Mouse (Mus musculus): ENCODE data around the gene Snx10. TPM values are rescaled to one million over a fixed set of nuclear protein-coding genes. Genes with fewer than 3 reads are reported as not detected.

Snx10 gene
- polyA plus RNA-seq, 1 experiment from 2014 or later, result 19.2 TPM

DNA sequence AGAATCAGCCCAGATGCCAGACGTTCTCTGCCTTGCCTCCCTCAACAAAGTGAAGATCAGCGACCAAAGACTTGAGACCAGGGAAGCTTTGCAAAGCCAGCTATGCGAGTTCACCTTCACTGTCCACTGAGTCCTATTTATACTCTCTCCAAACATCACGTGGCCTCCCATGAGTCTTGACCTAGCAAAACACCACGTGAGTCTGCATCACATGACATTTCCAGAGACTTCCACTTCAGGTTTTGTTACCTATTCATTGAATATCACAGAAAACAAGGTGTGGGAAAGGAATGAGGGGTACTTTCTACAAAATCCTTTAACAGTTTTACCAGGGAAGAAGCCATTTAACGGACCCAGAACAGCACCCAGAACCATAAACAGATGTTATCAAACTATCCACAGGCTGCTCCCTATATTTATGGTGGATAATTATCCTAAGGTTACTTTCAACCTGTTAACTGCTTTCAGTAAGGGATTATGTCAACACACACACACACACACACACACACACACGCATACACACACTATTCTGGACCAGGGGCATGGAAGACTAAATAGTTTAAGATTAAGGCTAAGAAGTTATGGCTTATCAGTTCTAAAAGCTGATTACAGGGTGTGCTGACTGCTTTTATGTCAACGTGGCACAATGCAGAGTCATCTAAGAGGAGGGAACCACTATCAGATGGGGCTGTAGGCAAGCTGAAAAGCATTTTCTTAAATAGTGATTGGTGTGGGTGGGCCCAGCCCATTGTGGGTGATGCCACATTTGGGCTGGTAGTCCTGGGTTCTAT is 26.2 kb upstream of the Snx10 start:
- no peaks in the 10 kb centered on the region for H3K36me3 ChIP-seq (ENCODE audit: control insufficient read depth, insufficient read depth, low read length)
- no peaks in the 10 kb centered on the region for H3K27me3 ChIP-seq (ENCODE audit: control insufficient read depth, insufficient read depth, low read length)
- no peak overlapping the region for H3K4me3 ChIP-seq (ENCODE audit: low read length)
- WGBS, result 67% methylated on average over 8 of the region's 8 CpGs
- H3K9me3 ChIP-seq (ENCODE audit: control insufficient read depth, low read length), result 0 out of 2 replicates have a peak, but pooled peaks cover 3% of the 10 kb centered on the region
- no peak overlapping the region for H3K4me2 ChIP-seq (replicated peaks; ENCODE audit: low read depth, low read length)
- ATAC-seq (ENCODE audit: low FRiP score, low TSS enrichment), result no peak
- no peak overlapping the region for H3K9ac ChIP-seq (ENCODE audit: low read depth, low read length)
- no peaks in the 10 kb centered on the region for H3K4me1 ChIP-seq (ENCODE audit: control insufficient read depth, insufficient read depth, low read length)
- H3K27ac ChIP-seq (ENCODE audit: low read depth, low read length), result no peak overlapping the region

DNA sequence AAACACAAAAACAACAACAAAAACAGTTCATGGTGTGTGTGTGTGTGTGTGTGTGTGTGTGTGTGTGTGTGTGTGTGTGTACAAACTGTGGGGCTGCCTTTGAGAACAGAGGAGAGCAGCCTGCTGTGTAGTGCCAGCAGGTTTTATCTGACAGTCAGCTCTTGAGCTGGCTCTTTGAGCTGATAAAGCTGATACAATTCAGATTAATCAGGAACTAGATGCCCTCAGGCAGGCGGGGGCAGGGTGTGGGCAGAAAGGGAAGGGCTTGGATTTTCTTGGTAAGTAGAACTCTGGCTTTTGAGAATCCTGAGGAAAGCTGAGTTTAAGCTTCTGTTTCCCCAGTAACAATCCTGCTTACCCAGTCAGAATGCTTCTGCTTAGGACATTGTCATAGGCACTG is 18.0 kb upstream of the Snx10 start:
- Histone ChIP-seq H3K27me3 (ENCODE audit: control insufficient read depth, insufficient read depth, low read length) (no peaks in the 10 kb centered on the region), H3K9ac (ENCODE audit: low read depth, low read length) (no peak overlapping the region), H3K9me3 (ENCODE audit: control insufficient read depth, low read length) (0 out of 2 replicates have a peak, but pooled peaks cover 3% of the 10 kb centered on the region), H3K27ac (ENCODE audit: low read depth, low read length) (no peak overlapping the region), H3K36me3 (ENCODE audit: control insufficient read depth, insufficient read depth, low read length) (no peaks in the 10 kb centered on the region), H3K4me3 (ENCODE audit: low read length) (no peak overlapping the region), H3K4me2 (replicated peaks; ENCODE audit: low read depth, low read length) (no peak overlapping the region), H3K4me1 (ENCODE audit: control insufficient read depth, insufficient read depth, low read length) (no peaks in the 10 kb centered on the region)
- ATAC-seq (ENCODE audit: low FRiP score, low TSS enrichment), result no peak
- 86% methylated on average over 1 of the region's 1 CpGs for WGBS

DNA sequence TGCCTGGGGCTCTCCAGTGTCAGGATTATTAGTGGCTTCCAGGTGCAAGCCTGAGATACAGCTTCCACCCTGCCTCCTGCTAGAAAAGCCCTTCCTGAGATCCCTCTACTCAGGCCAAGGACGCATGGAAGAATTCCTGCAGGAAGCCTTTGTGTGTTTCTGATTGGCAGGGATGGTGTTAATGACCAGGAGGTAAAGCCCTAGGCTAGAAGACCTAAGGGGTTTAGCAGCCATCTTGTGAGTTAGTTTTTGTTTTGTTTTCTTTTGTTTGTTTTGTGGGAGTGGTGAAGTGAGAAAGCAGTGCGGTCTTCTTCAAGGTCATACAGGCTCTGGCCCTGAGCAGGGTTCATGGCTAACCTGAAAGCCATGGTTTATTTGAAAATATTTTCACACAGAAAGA is 16.1 kb upstream of the Snx10 start:
- Histone ChIP-seq H3K9ac (ENCODE audit: low read depth, low read length) (no peak overlapping the region), H3K4me1 (ENCODE audit: control insufficient read depth, insufficient read depth, low read length) (no peaks in the 10 kb centered on the region), H3K27me3 (ENCODE audit: control insufficient read depth, insufficient read depth, low read length) (no peaks in the 10 kb centered on the region), H3K4me2 (replicated peaks; ENCODE audit: low read depth, low read length) (no peak overlapping the region), H3K9me3 (ENCODE audit: control insufficient read depth, low read length) (no peaks in the 10 kb centered on the region), H3K36me3 (ENCODE audit: control insufficient read depth, insufficient read depth, low read length) (no peaks in the 10 kb centered on the region), H3K27ac (ENCODE audit: low read depth, low read length) (no peak overlapping the region), H3K4me3 (ENCODE audit: low read length) (no peak overlapping the region)
- WGBS, result 58% methylated on average over 2 of the region's 2 CpGs
- ATAC-seq (ENCODE audit: low FRiP score, low TSS enrichment), result no peak

DNA sequence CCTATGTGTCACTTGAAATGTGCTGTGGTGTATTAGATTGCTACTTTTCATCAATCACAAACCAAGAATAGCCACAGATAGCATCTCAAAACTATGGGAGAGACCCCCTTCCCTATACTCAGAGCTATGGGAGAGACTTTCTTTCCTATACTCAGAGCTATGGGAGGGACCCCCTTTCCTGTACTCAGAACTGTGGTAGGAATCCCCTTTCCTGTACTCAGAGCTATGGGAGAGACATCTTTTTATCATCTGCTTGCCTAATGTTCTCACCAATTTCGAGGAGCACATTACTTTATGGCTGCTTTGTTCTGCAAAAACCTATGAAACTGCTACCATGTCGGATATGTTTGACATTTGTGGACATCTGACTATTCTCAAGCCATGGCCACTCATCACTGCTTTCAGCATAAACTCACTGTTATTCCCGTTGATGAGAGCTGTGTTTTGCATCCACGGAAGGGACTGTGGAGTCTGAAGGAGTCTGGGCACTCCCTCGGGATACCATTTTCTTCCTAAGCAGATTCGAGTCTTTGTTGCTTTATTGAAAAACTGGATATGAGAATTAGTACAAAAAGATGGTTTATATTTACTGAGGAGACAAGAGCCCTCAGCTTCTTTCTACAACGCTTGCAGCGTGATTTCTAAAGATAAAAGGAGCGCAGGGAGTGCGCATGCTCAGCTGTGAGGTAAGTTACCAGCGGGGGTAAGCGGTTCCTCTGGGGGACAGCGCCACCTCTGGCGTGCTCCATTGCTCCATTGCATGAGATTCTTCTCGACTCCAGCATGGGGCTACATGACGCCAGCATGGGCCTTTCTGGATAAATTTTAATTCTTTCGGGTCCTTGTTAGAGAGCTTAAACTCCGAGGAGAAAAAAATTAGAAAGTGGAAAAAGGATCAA is 14.7 kb upstream of the Snx10 start:
- peak overlapping the region; percentile 11; the same call in 1 of the 2 replicates for H3K4me3 ChIP-seq (ENCODE audit: low read length)
- H3K36me3 ChIP-seq (ENCODE audit: control insufficient read depth, insufficient read depth, low read length), result no peaks in the 10 kb centered on the region
- H3K27me3 ChIP-seq (ENCODE audit: control insufficient read depth, insufficient read depth, low read length), result no peaks in the 10 kb centered on the region
- 26% methylated on average over 18 of the region's 18 CpGs for WGBS
- H3K4me2 ChIP-seq (replicated peaks; ENCODE audit: low read depth, low read length), result peak overlapping the region; percentile 15
- no peaks in the 10 kb centered on the region for H3K9me3 ChIP-seq (ENCODE audit: control insufficient read depth, low read length)
- H3K27ac ChIP-seq (ENCODE audit: low read depth, low read length), result no peak overlapping the region
- no peaks in the 10 kb centered on the region for H3K4me1 ChIP-seq (ENCODE audit: control insufficient read depth, insufficient read depth, low read length)
- H3K9ac ChIP-seq (ENCODE audit: low read depth, low read length), result no peak overlapping the region
- ATAC-seq (ENCODE audit: low FRiP score, low TSS enrichment), result no peak; the same call in 1 of the 2 replicates

DNA sequence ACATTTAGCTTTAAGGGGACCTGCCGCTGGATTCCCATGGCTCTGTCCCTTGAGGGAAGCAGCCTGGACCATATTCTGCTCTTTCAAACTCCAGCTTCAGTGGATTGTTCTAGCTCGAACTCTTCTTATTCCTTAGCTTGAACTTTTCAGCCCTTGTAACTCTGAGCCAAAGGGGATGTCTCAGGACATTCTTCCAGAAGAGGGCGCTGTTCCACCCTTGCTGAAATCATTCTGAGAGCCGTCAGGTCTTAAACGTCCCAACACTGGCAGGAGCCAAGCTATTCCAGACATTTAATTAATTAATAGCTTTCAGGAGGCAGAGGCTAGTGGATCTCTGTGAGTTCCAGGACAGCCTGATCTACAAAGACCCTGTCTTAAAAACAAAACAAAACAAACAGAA is 13.6 kb upstream of the Snx10 start:
- H3K36me3 ChIP-seq (ENCODE audit: control insufficient read depth, insufficient read depth, low read length), result no peaks in the 10 kb centered on the region
- no peak overlapping the region for H3K4me3 ChIP-seq (ENCODE audit: low read length)
- ATAC-seq (ENCODE audit: low FRiP score, low TSS enrichment), result no peak
- H3K4me2 ChIP-seq (replicated peaks; ENCODE audit: low read depth, low read length), result no peak overlapping the region
- no peak overlapping the region for H3K27ac ChIP-seq (ENCODE audit: low read depth, low read length)
- H3K4me1 ChIP-seq (ENCODE audit: control insufficient read depth, insufficient read depth, low read length), result no peaks in the 10 kb centered on the region
- H3K27me3 ChIP-seq (ENCODE audit: control insufficient read depth, insufficient read depth, low read length), result no peaks in the 10 kb centered on the region
- no peak overlapping the region for H3K9ac ChIP-seq (ENCODE audit: low read depth, low read length)
- WGBS, result 34% methylated on average over 5 of the region's 5 CpGs
- no peaks in the 10 kb centered on the region for H3K9me3 ChIP-seq (ENCODE audit: control insufficient read depth, low read length)

DNA sequence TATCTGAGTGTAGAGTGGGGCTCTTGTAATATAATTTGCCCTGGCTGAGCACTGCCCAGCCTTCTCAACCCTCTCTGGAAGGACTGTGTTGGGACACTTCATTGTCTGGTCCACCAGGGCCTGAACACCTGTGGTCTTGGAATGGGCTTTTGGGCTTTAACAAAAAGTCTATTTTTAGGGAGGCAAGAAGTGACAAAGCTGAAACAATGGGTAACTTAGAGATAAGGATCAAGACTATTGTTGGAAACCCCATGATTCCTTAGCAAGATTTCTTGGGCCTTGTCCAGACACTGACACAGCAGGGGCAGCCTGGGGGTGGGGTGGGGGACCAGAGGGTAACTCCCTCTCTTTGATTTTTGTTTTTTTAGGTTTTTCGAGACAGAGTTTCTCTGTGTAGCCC is 12.8 kb upstream of the Snx10 start:
- no peaks in the 10 kb centered on the region for H3K4me1 ChIP-seq (ENCODE audit: control insufficient read depth, insufficient read depth, low read length)
- no peak overlapping the region for H3K4me3 ChIP-seq (ENCODE audit: low read length)
- WGBS, result 65% methylated on average over 1 of the region's 1 CpGs
- no peaks in the 10 kb centered on the region for H3K36me3 ChIP-seq (ENCODE audit: control insufficient read depth, insufficient read depth, low read length)
- H3K27me3 ChIP-seq (ENCODE audit: control insufficient read depth, insufficient read depth, low read length), result no peaks in the 10 kb centered on the region
- H3K4me2 ChIP-seq (replicated peaks; ENCODE audit: low read depth, low read length), result no peak overlapping the region
- H3K27ac ChIP-seq (ENCODE audit: low read depth, low read length), result no peak overlapping the region
- H3K9me3 ChIP-seq (ENCODE audit: control insufficient read depth, low read length), result no peaks in the 10 kb centered on the region
- no peak for ATAC-seq (ENCODE audit: low FRiP score, low TSS enrichment)
- H3K9ac ChIP-seq (ENCODE audit: low read depth, low read length), result no peak overlapping the region

DNA sequence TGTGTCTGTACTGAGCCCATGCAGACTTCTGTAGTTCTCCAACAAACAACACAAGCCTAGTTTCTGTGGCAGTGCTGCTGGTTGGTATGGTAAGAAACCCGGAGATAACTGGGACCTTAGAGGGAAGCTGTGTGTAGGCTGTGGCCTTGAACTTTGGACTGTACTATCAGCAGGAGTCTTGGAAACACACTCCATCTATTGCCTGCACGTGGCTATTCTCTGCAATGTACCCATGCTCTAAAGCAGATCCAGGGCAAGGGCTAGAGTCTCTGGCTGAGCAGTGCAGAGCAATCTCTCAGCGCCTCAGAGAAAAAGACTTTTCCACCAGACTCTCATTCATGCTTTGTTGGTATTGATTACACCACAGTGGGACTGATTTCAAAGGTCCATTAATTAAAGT is 10.0 kb upstream of the Snx10 start:
- H3K36me3 ChIP-seq (ENCODE audit: control insufficient read depth, insufficient read depth, low read length), result no peaks in the 10 kb centered on the region
- H3K27me3 ChIP-seq (ENCODE audit: control insufficient read depth, insufficient read depth, low read length), result no peaks in the 10 kb centered on the region
- H3K9me3 ChIP-seq (ENCODE audit: control insufficient read depth, low read length), result peaks cover 8% of the 10 kb centered on the region; the same call in 1 of the 2 replicates
- no peak for ATAC-seq (ENCODE audit: low FRiP score, low TSS enrichment)
- no peak overlapping the region for H3K4me2 ChIP-seq (replicated peaks; ENCODE audit: low read depth, low read length)
- H3K4me1 ChIP-seq (ENCODE audit: control insufficient read depth, insufficient read depth, low read length), result no peaks in the 10 kb centered on the region
- H3K27ac ChIP-seq (ENCODE audit: low read depth, low read length), result no peak overlapping the region
- 89% methylated on average over 3 of the region's 3 CpGs for WGBS
- no peak overlapping the region for H3K9ac ChIP-seq (ENCODE audit: low read depth, low read length)
- no peak overlapping the region for H3K4me3 ChIP-seq (ENCODE audit: low read length)

DNA sequence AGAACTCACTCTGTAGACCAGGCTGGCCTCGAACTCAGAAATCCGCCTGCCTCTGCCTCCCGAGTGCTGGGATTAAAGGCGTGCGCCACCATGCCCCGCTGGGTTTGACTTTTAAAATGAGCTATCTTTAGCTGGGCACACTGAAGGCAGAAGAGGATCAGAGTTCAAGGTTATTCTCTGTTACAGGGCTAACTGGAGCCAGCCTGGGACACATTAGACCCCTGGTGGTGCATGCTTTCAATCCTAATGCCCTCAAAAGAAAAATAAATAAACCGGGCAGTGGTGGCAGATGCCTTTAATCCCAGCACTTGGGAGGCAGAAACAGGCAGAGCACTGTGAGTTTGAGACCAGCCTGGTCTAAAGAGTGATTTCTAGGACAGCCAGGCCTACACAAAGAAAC is 8.8 kb upstream of the Snx10 start:
- H3K4me2 ChIP-seq (replicated peaks; ENCODE audit: low read depth, low read length), result no peak overlapping the region
- H3K9ac ChIP-seq (ENCODE audit: low read depth, low read length), result no peak overlapping the region
- H3K4me3 ChIP-seq (ENCODE audit: low read length), result no peak overlapping the region
- no peak for ATAC-seq (ENCODE audit: low FRiP score, low TSS enrichment)
- H3K9me3 ChIP-seq (ENCODE audit: control insufficient read depth, low read length), result peaks cover 8% of the 10 kb centered on the region; the same call in 1 of the 2 replicates
- no peaks in the 10 kb centered on the region for H3K4me1 ChIP-seq (ENCODE audit: control insufficient read depth, insufficient read depth, low read length)
- WGBS, result 93% methylated on average over 7 of the region's 7 CpGs
- H3K27ac ChIP-seq (ENCODE audit: low read depth, low read length), result no peak overlapping the region
- no peaks in the 10 kb centered on the region for H3K27me3 ChIP-seq (ENCODE audit: control insufficient read depth, insufficient read depth, low read length)
- H3K36me3 ChIP-seq (ENCODE audit: control insufficient read depth, insufficient read depth, low read length), result no peaks in the 10 kb centered on the region

DNA sequence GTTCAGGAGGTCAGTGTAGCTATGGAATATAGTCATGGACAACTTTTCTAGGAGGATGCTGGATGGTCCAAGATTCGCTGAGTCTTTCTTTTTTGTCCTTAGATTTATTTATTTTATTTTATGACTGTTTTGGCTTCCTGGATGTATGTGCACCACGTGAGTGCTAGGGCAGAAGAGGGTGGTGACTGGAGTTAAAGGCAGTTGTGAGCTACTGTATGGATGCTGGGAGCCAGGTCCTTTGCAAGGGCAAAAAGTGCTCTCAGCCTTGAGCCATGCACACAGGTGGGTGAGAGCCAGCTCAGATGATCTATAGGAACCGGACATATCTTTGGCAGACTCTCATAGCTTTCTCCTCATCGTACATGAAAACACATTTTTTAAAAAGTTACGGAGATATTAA is 391 bp upstream of the Snx10 start:
- H3K27me3 ChIP-seq (ENCODE audit: control insufficient read depth, insufficient read depth, low read length), result no peaks in the 10 kb centered on the region
- no peaks in the 10 kb centered on the region for H3K36me3 ChIP-seq (ENCODE audit: control insufficient read depth, insufficient read depth, low read length)
- peak overlapping the region; percentile 67 for H3K9ac ChIP-seq (ENCODE audit: low read depth, low read length)
- 22% methylated on average over 5 of the region's 5 CpGs for WGBS
- no peaks in the 10 kb centered on the region for H3K4me1 ChIP-seq (ENCODE audit: control insufficient read depth, insufficient read depth, low read length)
- no peak overlapping the region for H3K27ac ChIP-seq (ENCODE audit: low read depth, low read length)
- H3K4me2 ChIP-seq (replicated peaks; ENCODE audit: low read depth, low read length), result peak overlapping the region; percentile 84
- ATAC-seq (ENCODE audit: low FRiP score, low TSS enrichment), result no peak; the same call in 1 of the 2 replicates
- no peaks in the 10 kb centered on the region for H3K9me3 ChIP-seq (ENCODE audit: control insufficient read depth, low read length)
- peak overlapping the region; percentile 68 for H3K4me3 ChIP-seq (ENCODE audit: low read length)

Data from kidney, embryonic 14.5 days (tissue).